ENCODE assay signal across 37 mouse cellular contexts in the genomic region with DNA sequence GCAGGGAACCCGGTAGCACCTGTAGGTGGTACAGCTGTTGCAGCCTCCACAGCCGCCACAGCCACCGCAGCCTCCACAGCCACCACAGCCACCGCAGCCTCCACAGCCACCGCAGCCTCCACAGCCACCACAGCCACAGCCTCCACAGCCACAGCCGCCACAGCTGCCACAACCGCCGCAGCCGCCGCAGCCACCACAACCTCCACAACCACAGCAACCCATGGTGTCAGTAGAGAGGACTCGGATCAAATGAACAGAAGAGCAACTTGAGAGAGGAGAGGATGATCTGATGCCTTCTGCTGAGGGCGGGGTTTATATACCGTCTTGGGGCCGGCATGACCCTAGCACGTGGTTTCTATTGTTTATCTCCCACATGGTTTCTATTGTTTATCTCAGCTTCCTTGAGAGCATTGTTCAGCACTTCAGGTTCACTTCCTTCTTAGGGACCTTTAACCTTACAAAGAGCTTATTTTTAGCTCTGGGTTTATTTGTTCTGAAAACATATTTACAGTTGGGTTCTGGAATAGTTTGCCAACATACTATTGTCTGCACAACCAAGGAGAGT. TPM values are rescaled to one million over a fixed set of nuclear protein-coding genes. Genes with fewer than 3 reads are reported as not detected.
DNase-seq lines count a peak whose midpoint lies in the region; ATAC-seq lines count a peak whose summit lies in the region.
"Had no signal": no experiment of that assay in that cellular context is flagged by ENCODE, and none has a peak within 500 bp of the region (broad histone marks: within the 10 kb centered on the region; RNA-seq: fewer than 3 reads in every experiment).

A gene (minus strand): TSS at position 222 of the 565 bp plus-strand sequence.

- no peak within 1 kb of the TSS for H3K4me3 ChIP-seq in liver, embryonic 11.5 days (ENCODE audit: low read depth, low read length)
- H3K4me3 ChIP-seq: heart, embryonic 10.5 days; hindbrain, embryonic 13.5 days; left cerebral cortex, adult 2 months; limb, embryonic 13.5 days; midbrain, embryonic 13.5 days had no signal

- WGBS in liver, embryonic 11.5 days, result 70% methylated on average over 15 of the region's 15 CpGs

- DNase-seq in liver, embryonic 11.5 days (ENCODE audit: low spot score), result no peak
- no peak for DNase-seq in liver
- peak; percentile 12 for DNase-seq in 416B (ENCODE audit: low read depth)
- DNase-seq in ES-CJ7 (ENCODE audit: low read depth, low spot score), result peak; percentile 49
- DNase-seq in ZHBTc4 (ENCODE audit: low read depth, low spot score), result peak; percentile 59
- DNase-seq in adrenal gland, postnatal 4 days (ENCODE audit: low spot score in 2 of 2), result no peak
- DNase-seq in Muller cell, postnatal 12 days (ENCODE audit: inconsistent ontology term), result no peak
- DNase-seq: adrenal gland, postnatal 25 days; cerebellum, adult 2 months; cerebellum, postnatal 25 days; gastrocnemius, postnatal 14 days; heart, postnatal 36 days; kidney, postnatal 14 days; thymus, adult 18-20 months; thymus, postnatal 25 days had no signal

- no peaks in the 10 kb centered on the region for H3K9me3 ChIP-seq in liver, embryonic 11.5 days (ENCODE audit: control insufficient read depth, low read length)
- H3K9me3 ChIP-seq: heart, embryonic 10.5 days; hindbrain, embryonic 13.5 days; midbrain, embryonic 13.5 days had no signal

- H3K27ac ChIP-seq in liver, embryonic 11.5 days (ENCODE audit: low read depth, low read length), result no peak within 1 kb of the TSS
- H3K27ac ChIP-seq: heart, embryonic 10.5 days; hindbrain, embryonic 13.5 days; left cerebral cortex, adult 2 months; limb, embryonic 13.5 days; liver, embryonic 14.5 days; macrophage; midbrain, embryonic 13.5 days had no signal

- ATAC-seq in liver, embryonic 11.5 days (replicated peaks; ENCODE audit: low FRiP score), result peak; percentile 12; the same call in 1 of the 2 replicates
- no peak for ATAC-seq in cerebellum, adult (ENCODE audit: insufficient number of reproducible peaks, low FRiP score, low TSS enrichment)
- ATAC-seq: CD4-positive, CD25-positive, alpha-beta regulatory T cell, adult 4 months; forebrain, embryonic 14.5 days; intestine, postnatal 0 days; midbrain, embryonic 13.5 days had no signal

- no peak within 1 kb of the TSS for H3K4me2 ChIP-seq in liver, embryonic 11.5 days
- H3K4me2 ChIP-seq: hindbrain, embryonic 13.5 days; limb, embryonic 13.5 days; midbrain, embryonic 13.5 days had no signal

- H3K4me1 ChIP-seq in liver, embryonic 11.5 days (replicated peaks; ENCODE audit: control insufficient read depth, insufficient read depth, low read length), result no peaks in the 10 kb centered on the region
- H3K4me1 ChIP-seq: hindbrain, embryonic 13.5 days; limb, embryonic 13.5 days; midbrain, embryonic 13.5 days had no signal

- H3K36me3 ChIP-seq in liver, embryonic 11.5 days (ENCODE audit: control insufficient read depth, insufficient read depth, low read length), result no peaks in the 10 kb centered on the region
- H3K36me3 ChIP-seq: heart, embryonic 10.5 days; limb, embryonic 13.5 days; midbrain, embryonic 13.5 days had no signal

- no peak within 1 kb of the TSS for H3K9ac ChIP-seq in liver, embryonic 11.5 days (ENCODE audit: low read depth, low read length)
- H3K9ac ChIP-seq: hindbrain, embryonic 13.5 days; limb, embryonic 13.5 days; liver, embryonic 14.5 days; midbrain, embryonic 13.5 days had no signal

- no peaks in the 10 kb centered on the region for H3K27me3 ChIP-seq in liver, embryonic 11.5 days (replicated peaks; ENCODE audit: control insufficient read depth, insufficient read depth, low read length)
- H3K27me3 ChIP-seq: hindbrain, embryonic 13.5 days; limb, embryonic 13.5 days; midbrain, embryonic 13.5 days had no signal

RNA-seq across cellular contexts. Expression of the gene that starts here (rescaled TPM):
- polyA plus RNA-seq in liver, embryonic 11.5 days (2014; fragmentation: Nextera tagmentation; extraction: Ambion mirVana), result not detected in 2 replicates
- total RNA-seq in adrenal gland, postnatal 4 days (2021), result not detected
- total RNA-seq: adrenal gland, postnatal 25 days; gastrocnemius, postnatal 14 days; granulocyte monocyte progenitor cell, adult 5-6 weeks; heart, postnatal 36 days; layer of hippocampus, postnatal 10 days; left cerebral cortex, adult 2 months; left cerebral cortex, postnatal 25 days; megakaryocyte-erythroid progenitor cell, adult 5-6 weeks had no signal
- polyA plus RNA-seq: brain, embryonic 14.5 days; CD4-positive, CD25-positive, alpha-beta regulatory T cell, adult 4 months; cerebellum, adult 2 months; embryonic facial prominence, embryonic 11.5 days; forebrain, embryonic 14.5 days; heart, embryonic 10.5 days; heart, embryonic 16.5 days; hindbrain, embryonic 13.5 days; intestine, postnatal 0 days; kidney, embryonic 14.5 days; limb, embryonic 13.5 days; liver, embryonic 14.5 days; lung, embryonic 16.5 days; macrophage; midbrain, embryonic 13.5 days; neural tube, embryonic 14.5 days; stomach, embryonic 14.5 days had no signal

Comparison
In these comparisons a context has a peak if more than half of its experiments do, and no peak if none do; other contexts are left out.
1. Peak in ATAC-seq in liver, embryonic 11.5 days; RNA of the gene not detected or under 1 TPM.
2. DNase-seq: peak in 416B (single experiment), ES-CJ7 (single experiment) and ZHBTc4 (single experiment); none in liver, embryonic 11.5 days (single experiment), liver (single experiment), adrenal gland, postnatal 4 days (0 of 2) and Muller cell, postnatal 12 days (single experiment).